In genomic region chr4:44755553-44756133, GRCm38 (mm10) we compare ENCODE assay signal across 8 mouse cellular contexts. TPM values are rescaled to one million over a fixed set of nuclear protein-coding genes. Genes with fewer than 3 reads are reported as not detected.
DNase-seq lines count a peak whose midpoint lies in the region; ATAC-seq and TF ChIP-seq lines count a peak whose summit lies in the region.

Gene Zcchc7, plus strand, starts transcription at chr4:44755877.

- TF ChIP-seq POLR2A in heart, adult 2 months (IDR thresholded peaks at IDR 0.05; ENCODE audit: insufficient read depth, low read depth, low read length) = no peak; the same call in 1 of the 2 replicates
- TF ChIP-seq POLR2A in ES-Bruce4 (IDR thresholded peaks at IDR 0.05; ENCODE audit: insufficient read depth, low read length) = no peak

- no peak for TF ChIP-seq CTCF in heart, adult 2 months (IDR thresholded peaks at IDR 0.05)
- no peak for TF ChIP-seq CTCF in ES-Bruce4 (IDR thresholded peaks at IDR 0.05; ENCODE audit: low read depth, low read length)

- peak within 1 kb of the TSS; percentile 83 for H3K4me2 ChIP-seq in liver, embryonic 13.5 days

- H3K4me3 ChIP-seq in heart, adult 2 months = peak within 1 kb of the TSS; percentile 69
- peak within 1 kb of the TSS; percentile 95 for H3K4me3 ChIP-seq in ES-Bruce4 (ENCODE audit: low read depth, low read length)
- H3K4me3 ChIP-seq in forebrain, embryonic 10.5 days = peak within 1 kb of the TSS; percentile 96
- peak within 1 kb of the TSS; percentile 97 for H3K4me3 ChIP-seq in hindbrain, embryonic 10.5 days
- peak within 1 kb of the TSS; percentile 82 for H3K4me3 ChIP-seq in liver, embryonic 13.5 days (replicated peaks)

- no peaks in the 10 kb centered on the region for H3K9me3 ChIP-seq in ES-Bruce4 (replicated peaks; ENCODE audit: control insufficient read depth, insufficient read depth, low read length, poor library complexity, severe bottlenecking)
- H3K9me3 ChIP-seq in forebrain, embryonic 10.5 days = no peaks in the 10 kb centered on the region
- H3K9me3 ChIP-seq in hindbrain, embryonic 10.5 days = no peaks in the 10 kb centered on the region
- H3K9me3 ChIP-seq in liver, embryonic 13.5 days (replicated peaks) = no peaks in the 10 kb centered on the region

- ATAC-seq in liver, embryonic 13.5 days (ENCODE audit: low read depth) = peak; percentile 19

- 6% methylated on average over 15 of the region's 15 CpGs for WGBS in heart, adult 2 months
- WGBS in forebrain, embryonic 10.5 days = 6% methylated on average over 15 of the region's 15 CpGs
- WGBS in hindbrain, embryonic 10.5 days = 5% methylated on average over 15 of the region's 15 CpGs
- 4% methylated on average over 15 of the region's 15 CpGs for WGBS in liver, embryonic 13.5 days (ENCODE audit: insufficient replicate concordance)

- peaks cover 4% of the 10 kb centered on the region for H3K79me2 ChIP-seq in heart, adult 2 months (replicated peaks; ENCODE audit: control insufficient read depth, insufficient read depth, low read length)

- H3K27me3 ChIP-seq in heart, adult 2 months (ENCODE audit: control insufficient read depth, insufficient read depth, low read length) = no peaks in the 10 kb centered on the region
- H3K27me3 ChIP-seq in ES-Bruce4 (ENCODE audit: control insufficient read depth, insufficient read depth, low read length, poor library complexity, severe bottlenecking) = no peaks in the 10 kb centered on the region
- no peaks in the 10 kb centered on the region for H3K27me3 ChIP-seq in forebrain, embryonic 10.5 days (ENCODE audit: poor library complexity, severe bottlenecking)
- no peaks in the 10 kb centered on the region for H3K27me3 ChIP-seq in hindbrain, embryonic 10.5 days (ENCODE audit: insufficient read depth, poor library complexity, severe bottlenecking)
- H3K27me3 ChIP-seq in liver, embryonic 13.5 days = no peaks in the 10 kb centered on the region

- intact Hi-C loops in heart, adult 2 months (cut with DNase I) = no loop called here

- H3K9ac ChIP-seq in heart, adult 2 months (ENCODE audit: low read depth, low read length) = peak within 1 kb of the TSS; percentile 97
- H3K9ac ChIP-seq in ES-Bruce4 (ENCODE audit: low read depth, poor library complexity, severe bottlenecking) = peak within 1 kb of the TSS; percentile 72
- H3K9ac ChIP-seq in liver, embryonic 13.5 days = peak within 1 kb of the TSS; percentile 89

- no peak for DNase-seq in heart, adult 2 months
- DNase-seq in heart, adult 11 months = no peak
- no peak for DNase-seq in forebrain, embryonic 10.5 days (ENCODE audit: extremely low spot score, low spot score)
- no peak for DNase-seq in hindbrain, embryonic 10.5 days (ENCODE audit: low spot score)
- DNase-seq in liver, embryonic 13.5 days = no peak
- DNase-seq in right cerebral cortex, postnatal 10 days (ENCODE audit: low spot score in 2 of 2) = no peak
- DNase-seq in right cerebral cortex, adult 18-20 months = no peak

- peaks cover 8% of the 10 kb centered on the region for H3K36me3 ChIP-seq in heart, adult 2 months (ENCODE audit: control insufficient read depth, insufficient read depth, low read length)
- no peaks in the 10 kb centered on the region for H3K36me3 ChIP-seq in ES-Bruce4 (ENCODE audit: control insufficient read depth, insufficient read depth, low read length, poor library complexity, severe bottlenecking)
- no peaks in the 10 kb centered on the region for H3K36me3 ChIP-seq in forebrain, embryonic 10.5 days (replicated peaks)
- no peaks in the 10 kb centered on the region for H3K36me3 ChIP-seq in hindbrain, embryonic 10.5 days
- H3K36me3 ChIP-seq in liver, embryonic 13.5 days = no peaks in the 10 kb centered on the region

- peak within 1 kb of the TSS; percentile 91 for H3K27ac ChIP-seq in heart, adult 2 months
- no peak within 1 kb of the TSS for H3K27ac ChIP-seq in ES-Bruce4 (ENCODE audit: insufficient read depth, low read length)
- H3K27ac ChIP-seq in forebrain, embryonic 10.5 days = peak within 1 kb of the TSS; percentile 96
- peak within 1 kb of the TSS; percentile 98 for H3K27ac ChIP-seq in hindbrain, embryonic 10.5 days
- H3K27ac ChIP-seq in liver, embryonic 13.5 days = peak within 1 kb of the TSS; percentile 93

- H3K4me1 ChIP-seq in heart, adult 2 months (ENCODE audit: control insufficient read depth, insufficient read depth, low read length) = peaks cover 1% of the 10 kb centered on the region
- H3K4me1 ChIP-seq in ES-Bruce4 (ENCODE audit: control insufficient read depth, insufficient read depth, low read length) = no peaks in the 10 kb centered on the region
- H3K4me1 ChIP-seq in forebrain, embryonic 10.5 days = peaks cover 20% of the 10 kb centered on the region
- peaks cover 12% of the 10 kb centered on the region for H3K4me1 ChIP-seq in hindbrain, embryonic 10.5 days (replicated peaks)
- peaks cover 14% of the 10 kb centered on the region for H3K4me1 ChIP-seq in liver, embryonic 13.5 days (replicated peaks)

- no peak for TF ChIP-seq EP300 in heart, adult 2 months (IDR thresholded peaks at IDR 0.05; ENCODE audit: insufficient read depth, low read depth, low read length)
- no peak for TF ChIP-seq EP300 in ES-Bruce4 (IDR thresholded peaks at IDR 0.05; ENCODE audit: insufficient read depth, low read depth, low read length)

RNA-seq across cellular contexts. Expression of gene Zcchc7, which starts in this region (rescaled TPM):
- 10 to 100 TPM; 12.4 to 12.9 TPM for total RNA-seq in heart, adult 2 months (2021)
- polyA plus RNA-seq in heart, adult 2 months (2012; rRNA removed) = 6.7 and 12.8 TPM in 2 replicates
- 41.2 and 41.8 TPM in 2 replicates for polyA plus RNA-seq in ES-Bruce4 (2011; ENCODE audit: insufficient read depth, insufficient read length, low read depth, missing spikeins)
- 21.9 and 24.7 TPM in 2 replicates for polyA plus RNA-seq in forebrain, embryonic 10.5 days (2016; fragmentation: Nextera tagmentation; extraction: Ambion mirVana)
- 19.5 and 25.3 TPM in 2 replicates for polyA plus RNA-seq in hindbrain, embryonic 10.5 days (2016; fragmentation: Nextera tagmentation; extraction: Ambion mirVana)
- polyA plus RNA-seq in liver, embryonic 13.5 days (2015; fragmentation: Nextera tagmentation; extraction: Ambion mirVana) = 18.4 and 18.7 TPM in 2 replicates
